ENCODE assay signal across 25 mouse cellular contexts in the genomic region with DNA sequence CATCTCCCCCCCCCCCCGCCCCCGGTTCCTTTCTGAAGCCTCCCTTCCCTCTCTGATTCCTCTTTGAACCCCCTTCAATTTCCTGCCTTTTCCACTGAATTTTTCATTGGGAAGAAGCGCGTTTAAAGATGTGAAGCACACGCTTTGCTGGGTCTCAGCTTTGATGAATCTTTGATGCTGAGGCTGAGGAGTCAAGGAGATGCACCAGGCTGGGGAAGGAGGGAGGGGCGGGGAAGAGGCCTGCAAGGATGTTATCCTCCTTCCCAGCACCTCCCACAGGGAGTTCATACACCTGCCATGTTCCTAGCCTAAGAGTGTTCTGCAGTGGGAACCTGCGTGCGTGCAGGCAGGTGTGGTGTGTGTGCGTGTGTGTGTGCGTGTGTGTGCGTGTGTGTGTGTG.
DNase-seq lines count a peak whose midpoint lies in the region; ATAC-seq and TF ChIP-seq lines count a peak whose summit lies in the region.
"Had no signal": no experiment of that assay in that cellular context is flagged by ENCODE, and none has a peak within 500 bp of the region (broad histone marks: within the 10 kb centered on the region; RNA-seq: fewer than 3 reads in every experiment).

No protein-coding gene starts in this region.

- H3K27me3 ChIP-seq in forebrain, embryonic 14.5 days (replicated peaks; ENCODE audit: control insufficient read depth, insufficient read depth, low read length): no peaks in the 10 kb centered on the region
- no peaks in the 10 kb centered on the region for H3K27me3 ChIP-seq in forebrain, embryonic 16.5 days (replicated peaks; ENCODE audit: control insufficient read depth, insufficient read depth, low read length)
- H3K27me3 ChIP-seq in midbrain, embryonic 14.5 days (ENCODE audit: control insufficient read depth, insufficient read depth, low read length): no peaks in the 10 kb centered on the region
- no peaks in the 10 kb centered on the region for H3K27me3 ChIP-seq in midbrain, embryonic 11.5 days (ENCODE audit: control insufficient read depth, insufficient read depth, low read length)
- no peaks in the 10 kb centered on the region for H3K27me3 ChIP-seq in midbrain, embryonic 16.5 days (ENCODE audit: control insufficient read depth, insufficient read depth, low read depth, low read length)
- H3K27me3 ChIP-seq: forebrain, embryonic 13.5 days; hindbrain, embryonic 12.5 days; intestine, embryonic 15.5 days had no signal

- TF ChIP-seq CTCF in brain, embryonic 14.5 days (IDR thresholded peaks at IDR 0.05; ENCODE audit: borderline replicate concordance, extremely low read depth, insufficient read depth, insufficient read length): no peak

- no peak overlapping the region for H3K9ac ChIP-seq in forebrain, embryonic 14.5 days (ENCODE audit: low read length)
- no peak overlapping the region for H3K9ac ChIP-seq in forebrain, embryonic 16.5 days (replicated peaks; ENCODE audit: low read depth, low read length)
- H3K9ac ChIP-seq in midbrain, embryonic 14.5 days (replicated peaks; ENCODE audit: low read length): no peak overlapping the region
- H3K9ac ChIP-seq in midbrain, embryonic 11.5 days (ENCODE audit: low read length): no peak overlapping the region
- no peak overlapping the region for H3K9ac ChIP-seq in midbrain, embryonic 16.5 days (ENCODE audit: low read depth, low read length)
- H3K9ac ChIP-seq: embryonic facial prominence, embryonic 13.5 days; forebrain, embryonic 13.5 days; heart, embryonic 13.5 days; hindbrain, embryonic 12.5 days; intestine, embryonic 15.5 days had no signal

- ATAC-seq in forebrain, embryonic 14.5 days: no peak
- ATAC-seq in forebrain, embryonic 16.5 days: no peak
- ATAC-seq in midbrain, embryonic 14.5 days (ENCODE audit: low FRiP score, low TSS enrichment): no peak
- ATAC-seq in midbrain, embryonic 11.5 days (ENCODE audit: low FRiP score): no peak
- peak; percentile 66 for ATAC-seq in midbrain, embryonic 16.5 days
- ATAC-seq: CD4-positive, CD25-positive, alpha-beta regulatory T cell, adult 4 months; forebrain, embryonic 13.5 days; hindbrain, embryonic 16.5 days; intestine, embryonic 15.5 days had no signal

- no peaks in the 10 kb centered on the region for H3K36me3 ChIP-seq in forebrain, embryonic 14.5 days (ENCODE audit: control insufficient read depth, insufficient read depth, low read length)
- no peaks in the 10 kb centered on the region for H3K36me3 ChIP-seq in forebrain, embryonic 16.5 days (ENCODE audit: control insufficient read depth, insufficient read depth)
- no peaks in the 10 kb centered on the region for H3K36me3 ChIP-seq in midbrain, embryonic 14.5 days (ENCODE audit: control insufficient read depth, insufficient read depth, low read length)
- H3K36me3 ChIP-seq in midbrain, embryonic 11.5 days (ENCODE audit: control insufficient read depth, insufficient read depth, low read length): no peaks in the 10 kb centered on the region
- H3K36me3 ChIP-seq in midbrain, embryonic 16.5 days (ENCODE audit: control insufficient read depth, insufficient read depth, low read length): no peaks in the 10 kb centered on the region
- H3K36me3 ChIP-seq: embryonic facial prominence, embryonic 13.5 days; heart, embryonic 10.5 days; heart, embryonic 13.5 days; hindbrain, embryonic 12.5 days; intestine, embryonic 15.5 days had no signal

- H3K4me2 ChIP-seq in forebrain, embryonic 14.5 days (ENCODE audit: low read length): no peak overlapping the region
- H3K4me2 ChIP-seq in forebrain, embryonic 16.5 days (ENCODE audit: low read length): no peak overlapping the region
- no peak overlapping the region for H3K4me2 ChIP-seq in midbrain, embryonic 14.5 days (ENCODE audit: low read length)
- H3K4me2 ChIP-seq in midbrain, embryonic 11.5 days: no peak overlapping the region
- no peak overlapping the region for H3K4me2 ChIP-seq in midbrain, embryonic 16.5 days (ENCODE audit: low read length)
- H3K4me2 ChIP-seq: embryonic facial prominence, embryonic 13.5 days; forebrain, embryonic 13.5 days; heart, embryonic 13.5 days; hindbrain, embryonic 12.5 days; intestine, embryonic 15.5 days had no signal

- H3K4me3 ChIP-seq in forebrain, embryonic 14.5 days (ENCODE audit: low read depth, low read length): no peak overlapping the region
- no peak overlapping the region for H3K4me3 ChIP-seq in forebrain, embryonic 16.5 days (replicated peaks; ENCODE audit: low read length)
- no peak overlapping the region for H3K4me3 ChIP-seq in midbrain, embryonic 14.5 days (replicated peaks; ENCODE audit: low read depth, low read length)
- no peak overlapping the region for H3K4me3 ChIP-seq in midbrain, embryonic 11.5 days (ENCODE audit: low read depth, low read length)
- no peak overlapping the region for H3K4me3 ChIP-seq in midbrain, embryonic 16.5 days (ENCODE audit: low read depth, low read length)
- H3K4me3 ChIP-seq: embryonic facial prominence, embryonic 13.5 days; erythroblast, embryonic 14.5 days; forebrain, embryonic 13.5 days; heart, adult 2 months; heart, embryonic 10.5 days; heart, embryonic 13.5 days; hindbrain, embryonic 12.5 days; intestine, embryonic 15.5 days had no signal

- peak; percentile 23 for DNase-seq in forebrain, embryonic 14.5 days (ENCODE audit: low spot score)
- DNase-seq in midbrain, embryonic 14.5 days: peak; percentile 69
- no peak for DNase-seq in midbrain, embryonic 11.5 days (ENCODE audit: low spot score, missing footprints)
- DNase-seq in brain, embryonic 14.5 days (ENCODE audit: low read depth): peak; percentile 78
- DNase-seq: adrenal gland, adult 2 months; adrenal gland, postnatal 14 days; cerebellum, adult 11-12 months; cerebellum, adult 8-10 months; cerebellum, postnatal 10 days; gastrocnemius, postnatal 10 days; gastrocnemius, postnatal 36 days; heart, adult 2 months; heart, postnatal 14 days; heart, postnatal 4 days had no signal

- H3K9me3 ChIP-seq in forebrain, embryonic 14.5 days (replicated peaks; ENCODE audit: control insufficient read depth, low read length): no peaks in the 10 kb centered on the region
- H3K9me3 ChIP-seq in forebrain, embryonic 16.5 days (ENCODE audit: control insufficient read depth, low read length): no peaks in the 10 kb centered on the region
- no peaks in the 10 kb centered on the region for H3K9me3 ChIP-seq in midbrain, embryonic 14.5 days (ENCODE audit: control insufficient read depth, low read length)
- no peaks in the 10 kb centered on the region for H3K9me3 ChIP-seq in midbrain, embryonic 11.5 days (ENCODE audit: control insufficient read depth, low read length)
- H3K9me3 ChIP-seq in midbrain, embryonic 16.5 days (replicated peaks; ENCODE audit: control insufficient read depth, low read length, poor library complexity, severe bottlenecking): no peaks in the 10 kb centered on the region
- H3K9me3 ChIP-seq: embryonic facial prominence, embryonic 13.5 days; forebrain, embryonic 13.5 days; heart, embryonic 10.5 days; heart, embryonic 13.5 days; hindbrain, embryonic 12.5 days; intestine, embryonic 15.5 days had no signal

- H3K27ac ChIP-seq in forebrain, embryonic 14.5 days (ENCODE audit: low read depth, low read length): no peak overlapping the region
- H3K27ac ChIP-seq in forebrain, embryonic 16.5 days (ENCODE audit: low read length): no peak overlapping the region
- H3K27ac ChIP-seq in midbrain, embryonic 14.5 days (replicated peaks; ENCODE audit: low read depth, low read length): peak overlapping the region; percentile 46
- H3K27ac ChIP-seq in midbrain, embryonic 11.5 days (ENCODE audit: low read depth, low read length): no peak overlapping the region
- no peak overlapping the region; the same call in 1 of the 2 replicates for H3K27ac ChIP-seq in midbrain, embryonic 16.5 days (ENCODE audit: low read length)
- H3K27ac ChIP-seq: embryonic facial prominence, embryonic 13.5 days; forebrain, embryonic 13.5 days; heart, adult 2 months; heart, embryonic 10.5 days; heart, embryonic 13.5 days; hindbrain, embryonic 12.5 days; intestine, embryonic 15.5 days had no signal

- no peak for TF ChIP-seq POLR2A in brain, embryonic 14.5 days (IDR thresholded peaks at IDR 0.05; ENCODE audit: borderline replicate concordance, extremely low read depth, insufficient read depth, insufficient read length, poor library complexity, severe bottlenecking)

- WGBS in forebrain, embryonic 14.5 days: 88% methylated on average over 11 of the region's 11 CpGs
- 84% methylated on average over 11 of the region's 11 CpGs for WGBS in forebrain, embryonic 16.5 days
- WGBS in midbrain, embryonic 14.5 days: 77% methylated on average over 11 of the region's 11 CpGs
- 86% methylated on average over 11 of the region's 11 CpGs for WGBS in midbrain, embryonic 11.5 days
- 60% methylated on average over 11 of the region's 11 CpGs for whole genome bisulfite sequencing in midbrain, embryonic 16.5 days

- no peaks in the 10 kb centered on the region for H3K4me1 ChIP-seq in forebrain, embryonic 14.5 days (ENCODE audit: control insufficient read depth, insufficient read depth, low read length)
- 0 out of 2 replicates have a peak, but pooled peaks cover 2% of the 10 kb centered on the region for H3K4me1 ChIP-seq in forebrain, embryonic 16.5 days (replicated peaks; ENCODE audit: control insufficient read depth, insufficient read depth, low read length)
- peaks cover 15% of the 10 kb centered on the region; the same call in 1 of the 2 replicates for H3K4me1 ChIP-seq in midbrain, embryonic 14.5 days (ENCODE audit: control insufficient read depth, insufficient read depth, low read length)
- no peaks in the 10 kb centered on the region for H3K4me1 ChIP-seq in midbrain, embryonic 11.5 days (ENCODE audit: control insufficient read depth, insufficient read depth, low read length)
- H3K4me1 ChIP-seq in midbrain, embryonic 16.5 days (ENCODE audit: control insufficient read depth, insufficient read depth, low read length): peaks cover 6% of the 10 kb centered on the region; the same call in 1 of the 2 replicates
- H3K4me1 ChIP-seq: forebrain, embryonic 13.5 days had no signal
